Mouse (Mus musculus): ENCODE results near the gene Vasp. TPM values are rescaled to one million over a fixed set of nuclear protein-coding genes. Genes with fewer than 3 reads are reported as not detected.

Gene Vasp
- 335 and 437 TPM in 2 replicates for polyA plus RNA-seq (2012; rRNA removed)

DNA sequence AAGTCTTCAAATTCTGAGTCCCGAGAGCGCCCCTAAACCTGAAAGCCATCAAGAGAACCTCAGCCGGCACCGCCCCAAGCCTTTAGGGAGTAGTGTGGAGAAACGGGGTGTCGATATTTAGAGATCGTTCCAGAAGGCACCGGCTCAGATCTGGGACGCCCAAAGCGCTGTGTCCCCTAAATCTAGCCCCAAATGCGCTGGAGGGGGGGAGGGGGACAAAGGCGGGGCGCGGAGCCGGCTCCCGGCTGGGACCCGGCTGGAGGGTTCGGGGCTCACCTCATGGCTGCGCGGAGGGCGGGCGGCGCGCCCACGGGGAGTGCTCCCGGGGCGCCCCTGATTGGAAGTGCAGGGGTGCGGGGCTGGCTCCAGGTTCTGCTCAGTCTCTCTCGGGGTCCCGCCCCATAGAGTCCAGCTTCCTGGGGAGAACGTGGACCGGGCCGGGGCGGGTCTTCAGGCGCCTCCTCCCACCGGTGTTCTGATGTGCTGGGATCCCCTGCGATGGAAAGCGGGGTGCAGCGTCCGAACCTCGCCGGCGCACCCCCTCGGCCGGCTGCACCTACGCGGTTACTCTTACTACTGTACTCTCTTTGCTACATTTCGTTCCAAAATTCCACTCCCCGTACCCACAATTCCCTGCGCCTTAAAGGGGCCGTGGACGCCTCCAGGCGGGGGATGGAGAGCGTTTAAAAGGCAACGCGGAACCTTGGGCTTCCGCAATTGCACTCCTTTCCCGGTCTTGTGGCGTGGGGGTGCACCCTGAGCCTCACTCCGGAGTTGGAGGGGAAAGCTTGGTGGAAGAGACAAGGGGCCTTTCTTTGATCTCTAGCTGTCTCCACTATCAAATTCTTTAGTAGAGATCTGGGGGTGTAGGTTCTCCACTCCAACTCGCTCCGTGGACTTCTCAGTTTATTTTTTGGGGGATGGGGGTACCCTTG, at the start of gene Vasp:
Gene Vasp, minus strand, starts transcription at position 580 of the 935 bp plus-strand sequence.
- peaks cover 24% of the 10 kb centered on the region for H3K4me1 ChIP-seq (ENCODE audit: control insufficient read depth, insufficient read depth, insufficient read length)
- no peaks in the 10 kb centered on the region for H3K27me3 ChIP-seq (ENCODE audit: control insufficient read depth, insufficient read depth, low read length)
- peak within 1 kb of the TSS; percentile 91 for H3K4me3 ChIP-seq (ENCODE audit: extremely low read depth, insufficient read depth, insufficient read length)
- peak within 1 kb of the TSS; percentile 98 for H3K27ac ChIP-seq (ENCODE audit: insufficient read depth, low read length)
- DNase-seq (ENCODE audit: low read depth in 1 of 2, low spot score in 2 of 2): peak; percentile 79 to 86
- TF ChIP-seq CTCF (IDR thresholded peaks at IDR 0.05; ENCODE audit: extremely low read depth, insufficient read depth, insufficient read length, insufficient replicate concordance): no peak
- peak; percentile 62 for TF ChIP-seq POLR2A (IDR thresholded peaks at IDR 0.05; ENCODE audit: low read depth, low read length)
- under 1% methylated on average over 62 of the region's 62 CpGs for WGBS
- no peaks in the 10 kb centered on the region for H3K36me3 ChIP-seq (ENCODE audit: control insufficient read depth, insufficient read depth, low read length)

DNA sequence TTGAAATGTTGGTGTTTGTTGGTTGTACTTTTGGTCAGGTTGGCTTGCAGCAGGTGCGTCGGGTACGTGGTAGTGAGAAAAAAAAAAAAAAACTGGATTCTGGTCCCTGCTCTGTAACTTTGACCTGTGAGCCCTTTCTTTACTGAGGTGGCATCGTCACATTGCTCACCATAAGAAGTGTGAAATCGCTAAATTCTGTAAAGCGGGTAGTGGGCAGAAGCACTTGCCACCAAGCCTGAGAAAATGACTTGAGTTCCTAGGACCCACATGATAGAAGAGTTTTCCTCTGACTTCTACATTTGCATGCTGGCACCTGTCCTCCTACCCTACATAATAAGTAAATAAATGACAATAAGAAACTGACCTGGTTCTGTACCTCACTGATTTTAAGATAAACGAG, 49.0 kb upstream of the Vasp start:
- TF ChIP-seq CTCF (IDR thresholded peaks at IDR 0.05; ENCODE audit: extremely low read depth, insufficient read depth, insufficient read length, insufficient replicate concordance): no peak
- TF ChIP-seq POLR2A (IDR thresholded peaks at IDR 0.05; ENCODE audit: low read depth, low read length): no peak
- Histone ChIP-seq H3K4me3 (ENCODE audit: extremely low read depth, insufficient read depth, insufficient read length) (no peak overlapping the region), H3K27ac (ENCODE audit: insufficient read depth, low read length) (no peak overlapping the region), H3K4me1 (ENCODE audit: control insufficient read depth, insufficient read depth, insufficient read length) (peaks cover 28% of the 10 kb centered on the region; the same call in 1 of the 2 replicates), H3K27me3 (ENCODE audit: control insufficient read depth, insufficient read depth, low read length) (no peaks in the 10 kb centered on the region), H3K36me3 (ENCODE audit: control insufficient read depth, insufficient read depth, low read length) (no peaks in the 10 kb centered on the region)
- 45% methylated on average over 7 of the region's 7 CpGs for WGBS
- no peak for DNase-seq (ENCODE audit: low read depth in 1 of 2, low spot score in 2 of 2)

DNA sequence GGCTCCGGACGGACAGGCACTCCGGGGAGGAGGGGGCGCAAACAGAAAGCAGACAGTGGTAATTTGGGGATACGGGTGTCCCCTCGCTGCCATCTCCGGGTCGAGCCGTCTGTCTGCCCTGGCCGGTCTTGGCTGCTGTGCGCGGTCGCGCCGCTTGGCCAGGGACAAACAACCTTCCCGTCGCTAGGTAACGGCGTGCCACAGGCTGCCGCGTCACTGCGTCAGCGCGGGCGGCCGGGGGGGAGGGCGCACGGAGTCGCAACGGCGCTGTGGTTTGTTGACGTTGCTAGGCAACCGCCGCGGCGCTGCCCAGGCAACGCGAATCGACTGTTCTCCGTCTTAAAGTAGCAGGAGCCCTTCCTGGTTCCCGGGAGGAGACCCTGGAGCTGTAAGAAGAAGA, 48.3 kb upstream of the Vasp start:
- H3K4me1 ChIP-seq (ENCODE audit: control insufficient read depth, insufficient read depth, insufficient read length): peaks cover 23% of the 10 kb centered on the region; the same call in 1 of the 2 replicates
- peak; percentile 92 to 94 for DNase-seq (ENCODE audit: low read depth in 1 of 2, low spot score in 2 of 2)
- H3K36me3 ChIP-seq (ENCODE audit: control insufficient read depth, insufficient read depth, low read length): no peaks in the 10 kb centered on the region
- WGBS: 1% methylated on average over 39 of the region's 41 CpGs
- H3K4me3 ChIP-seq (ENCODE audit: extremely low read depth, insufficient read depth, insufficient read length): peak overlapping the region; percentile 50
- H3K27ac ChIP-seq (ENCODE audit: insufficient read depth, low read length): no peak overlapping the region
- TF ChIP-seq CTCF (IDR thresholded peaks at IDR 0.05; ENCODE audit: extremely low read depth, insufficient read depth, insufficient read length, insufficient replicate concordance): peak; percentile 4; the same call in 1 of the 2 replicates
- TF ChIP-seq POLR2A (IDR thresholded peaks at IDR 0.05; ENCODE audit: low read depth, low read length): no peak
- H3K27me3 ChIP-seq (ENCODE audit: control insufficient read depth, insufficient read depth, low read length): no peaks in the 10 kb centered on the region

DNA sequence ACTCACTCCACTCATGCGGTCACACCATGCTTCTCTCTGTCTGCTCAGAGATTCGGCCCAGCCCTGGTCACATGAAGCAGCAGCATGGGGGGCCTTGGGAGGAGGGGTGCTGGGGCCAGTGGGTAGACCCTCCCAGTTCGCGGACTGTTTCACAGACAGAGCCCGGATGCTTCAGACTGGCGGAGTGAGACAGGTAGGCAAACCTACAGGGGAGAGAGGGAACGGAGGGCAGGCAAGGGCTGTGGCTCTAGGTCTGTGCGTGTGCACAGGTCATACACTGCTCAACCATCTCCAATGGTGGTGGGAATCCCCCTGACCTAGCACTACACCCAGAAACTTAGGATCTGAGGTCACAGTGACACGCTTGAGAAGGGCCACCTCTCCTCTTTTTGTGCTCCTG, 47.8 kb upstream of the Vasp start:
- TF ChIP-seq POLR2A (IDR thresholded peaks at IDR 0.05; ENCODE audit: low read depth, low read length): no peak
- no peak for TF ChIP-seq CTCF (IDR thresholded peaks at IDR 0.05; ENCODE audit: extremely low read depth, insufficient read depth, insufficient read length, insufficient replicate concordance)
- Histone ChIP-seq H3K27ac (ENCODE audit: insufficient read depth, low read length) (no peak overlapping the region), H3K4me3 (ENCODE audit: extremely low read depth, insufficient read depth, insufficient read length) (peak overlapping the region; percentile 50), H3K4me1 (ENCODE audit: control insufficient read depth, insufficient read depth, insufficient read length) (peaks cover 23% of the 10 kb centered on the region; the same call in 1 of the 2 replicates), H3K36me3 (ENCODE audit: control insufficient read depth, insufficient read depth, low read length) (no peaks in the 10 kb centered on the region), H3K27me3 (ENCODE audit: control insufficient read depth, insufficient read depth, low read length) (0 out of 2 replicates have a peak, but pooled peaks cover 1% of the 10 kb centered on the region)
- no peak for DNase-seq (ENCODE audit: low read depth in 1 of 2, low spot score in 2 of 2)
- WGBS: 55% methylated on average over 9 of the region's 9 CpGs

DNA sequence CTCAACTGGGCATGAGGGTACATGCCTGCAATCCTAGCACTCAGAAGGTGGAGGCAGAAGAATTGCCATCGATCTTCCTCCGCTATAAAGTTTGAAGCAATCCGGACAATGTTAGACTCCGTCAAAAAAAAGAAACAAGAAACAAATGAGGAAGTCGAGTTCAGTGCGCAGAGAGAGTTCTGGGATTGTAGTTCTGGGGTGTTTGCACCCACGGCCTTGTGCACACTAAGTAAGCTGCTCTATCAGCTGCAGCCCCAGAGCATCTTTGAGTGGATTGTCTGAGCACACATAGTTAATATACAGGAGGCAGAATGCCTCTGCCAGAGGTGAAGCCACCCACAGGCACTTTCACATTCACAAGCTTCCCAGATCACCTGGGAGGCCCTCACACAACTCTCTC, 47.1 kb upstream of the Vasp start:
- 12% methylated on average over 7 of the region's 7 CpGs for WGBS

DNA sequence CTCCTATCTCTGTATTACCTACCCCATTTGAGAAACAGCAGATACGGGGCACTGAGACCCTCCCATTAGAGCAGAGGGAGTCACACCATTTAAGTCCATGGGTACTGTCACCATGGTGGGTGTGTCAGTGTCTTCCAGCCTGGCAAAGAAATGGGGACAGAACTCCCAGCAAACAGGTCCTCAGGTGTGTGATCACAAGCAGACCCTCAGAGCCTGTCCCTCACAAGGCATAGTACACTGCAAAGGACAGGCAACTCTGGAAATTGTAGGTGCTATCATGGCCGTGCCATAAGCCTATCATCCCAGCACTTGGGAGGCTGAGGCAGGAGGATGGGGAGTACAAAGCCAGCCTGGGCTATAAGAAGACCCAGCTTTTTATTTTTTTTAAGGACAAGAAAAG, 46.6 kb upstream of the Vasp start:
- H3K27me3 ChIP-seq (ENCODE audit: control insufficient read depth, insufficient read depth, low read length): 0 out of 2 replicates have a peak, but pooled peaks cover 1% of the 10 kb centered on the region
- WGBS: 93% methylated on average over 2 of the region's 2 CpGs
- no peaks in the 10 kb centered on the region for H3K36me3 ChIP-seq (ENCODE audit: control insufficient read depth, insufficient read depth, low read length)
- no peak overlapping the region for H3K27ac ChIP-seq (ENCODE audit: insufficient read depth, low read length)
- H3K4me1 ChIP-seq (ENCODE audit: control insufficient read depth, insufficient read depth, insufficient read length): peaks cover 23% of the 10 kb centered on the region; the same call in 1 of the 2 replicates
- TF ChIP-seq POLR2A (IDR thresholded peaks at IDR 0.05; ENCODE audit: low read depth, low read length): no peak
- no peak for TF ChIP-seq CTCF (IDR thresholded peaks at IDR 0.05; ENCODE audit: extremely low read depth, insufficient read depth, insufficient read length, insufficient replicate concordance)
- no peak for DNase-seq (ENCODE audit: low read depth in 1 of 2, low spot score in 2 of 2)
- no peak overlapping the region for H3K4me3 ChIP-seq (ENCODE audit: extremely low read depth, insufficient read depth, insufficient read length)

More for the DNA sequence above, 47.1 kb upstream of the Vasp start:
- TF ChIP-seq POLR2A (IDR thresholded peaks at IDR 0.05; ENCODE audit: low read depth, low read length): no peak
- no peak for TF ChIP-seq CTCF (IDR thresholded peaks at IDR 0.05; ENCODE audit: extremely low read depth, insufficient read depth, insufficient read length, insufficient replicate concordance)
- H3K27me3 ChIP-seq (ENCODE audit: control insufficient read depth, insufficient read depth, low read length): 0 out of 2 replicates have a peak, but pooled peaks cover 1% of the 10 kb centered on the region
- no peak overlapping the region for H3K27ac ChIP-seq (ENCODE audit: insufficient read depth, low read length)
- H3K4me3 ChIP-seq (ENCODE audit: extremely low read depth, insufficient read depth, insufficient read length): no peak overlapping the region
- peaks cover 23% of the 10 kb centered on the region; the same call in 1 of the 2 replicates for H3K4me1 ChIP-seq (ENCODE audit: control insufficient read depth, insufficient read depth, insufficient read length)
- no peaks in the 10 kb centered on the region for H3K36me3 ChIP-seq (ENCODE audit: control insufficient read depth, insufficient read depth, low read length)
- DNase-seq (ENCODE audit: low read depth in 1 of 2, low spot score in 2 of 2): no peak
